Mouse (Mus musculus) 416B (cell line): ENCODE data around the gene Rtl8b.
"Not testable (repeated sequence)": the region's sequence is repeated elsewhere in the genome, so short reads cannot be mapped to it uniquely, and the experiment has no call there.

Source experiments
- DNase-seq: peaks from one replicate; pipeline ENCODE4 v3.0.0; 2011; ENCODE audit warnings: low read depth

The Rtl8b gene

GRCm38 (mm10) chrX:53670294-53670693, at the start of gene Rtl8b:
Rtl8b (minus strand) TSS chrX:53670408.
- no peak for DNase-seq

DNA sequence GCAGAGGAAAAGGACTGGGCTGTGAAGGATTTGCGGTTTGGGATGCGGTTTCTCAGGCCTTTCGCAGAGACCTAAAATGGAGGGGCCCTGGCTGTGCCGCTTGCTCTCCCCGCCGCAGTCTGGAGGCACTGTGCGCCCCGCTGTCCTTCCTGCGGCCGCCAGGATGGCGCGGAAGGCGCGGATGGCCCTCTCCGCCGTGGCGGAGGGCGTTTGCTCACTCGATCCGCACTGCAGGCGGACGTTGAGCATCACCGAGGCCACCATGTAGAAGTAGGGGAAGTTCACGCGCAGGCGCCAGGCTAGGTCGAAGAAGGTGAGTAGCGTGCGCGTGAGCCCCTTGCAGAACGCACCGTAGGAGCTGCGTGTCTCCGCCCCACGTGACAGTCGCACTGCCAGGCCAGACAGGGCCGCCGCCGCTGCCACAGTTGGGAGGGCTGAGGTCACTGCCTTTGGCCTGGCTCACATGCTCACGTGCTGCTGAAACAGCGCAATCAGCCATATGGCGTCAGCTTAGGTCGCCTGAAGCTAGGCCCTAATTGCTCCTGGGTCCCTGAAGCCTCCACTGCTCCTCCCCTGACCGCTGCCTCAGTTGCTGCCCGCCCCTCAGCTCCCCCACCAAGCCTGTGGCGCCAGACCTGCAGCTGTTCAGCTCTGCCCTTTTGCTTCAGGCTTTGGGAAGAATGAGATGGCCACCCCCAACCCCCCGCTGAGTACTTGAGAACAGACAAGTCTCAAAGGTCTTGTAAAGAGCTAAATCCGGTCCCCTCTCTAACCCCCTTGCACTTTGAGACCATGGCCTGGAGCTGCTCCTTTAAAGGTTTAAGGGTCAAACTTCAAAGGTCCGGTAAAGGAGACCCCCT, 46.3 kb upstream of the Rtl8b start:
- DNase-seq = no peak

GRCm38 (mm10) chrX:53715942-53716322, 45.7 kb upstream of the Rtl8b start:
- no peak for DNase-seq

GRCm38 (mm10) chrX:53702673-53703072, 32.5 kb upstream of the Rtl8b start:
- no peak for DNase-seq

DNA sequence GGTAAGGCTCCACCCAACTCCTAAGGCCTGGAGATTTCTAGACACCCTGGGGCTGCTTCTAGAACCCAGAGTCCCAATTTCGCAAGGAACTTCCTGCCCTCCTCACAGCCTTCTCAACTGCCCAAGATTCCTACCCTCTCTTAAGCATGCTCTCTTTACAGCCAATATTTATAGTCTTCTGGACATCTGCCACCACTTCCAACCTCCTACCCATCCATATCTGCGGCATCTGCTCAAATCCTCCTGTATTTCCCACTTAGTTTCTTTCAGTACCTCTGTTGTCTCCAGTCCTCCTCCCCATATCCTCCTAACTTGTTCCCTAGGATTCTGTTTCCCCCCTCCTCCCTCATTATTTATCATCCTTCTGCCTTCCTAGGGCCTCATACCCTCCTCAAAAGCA, 29.0 kb upstream of the Rtl8b start:
- DNase-seq = no peak

- no peak for DNase-seq
These were observed 24.0 kb upstream of the Rtl8b start for GRCm38 (mm10) chrX:53694008-53694777.

DNA sequence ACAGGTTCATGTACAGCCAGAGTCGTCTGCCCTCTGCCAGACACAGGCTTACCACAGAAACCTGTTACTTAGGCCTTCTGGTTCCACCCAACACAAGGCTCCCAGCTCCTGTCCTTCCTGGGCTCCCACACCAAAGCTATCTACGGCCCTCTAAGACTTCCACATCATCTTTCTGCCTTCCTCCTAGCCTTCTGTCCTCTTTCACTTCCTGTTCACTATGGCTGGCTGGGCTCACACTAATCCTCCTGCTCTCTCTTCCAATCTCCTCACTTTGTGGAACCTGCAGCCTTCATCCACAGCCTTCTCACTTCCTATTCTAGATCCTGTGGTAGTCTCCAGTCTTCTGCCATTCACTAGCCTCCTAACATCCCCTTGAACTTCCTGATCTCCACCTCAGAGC, 22.9 kb upstream of the Rtl8b start:
- no peak for DNase-seq

DNA sequence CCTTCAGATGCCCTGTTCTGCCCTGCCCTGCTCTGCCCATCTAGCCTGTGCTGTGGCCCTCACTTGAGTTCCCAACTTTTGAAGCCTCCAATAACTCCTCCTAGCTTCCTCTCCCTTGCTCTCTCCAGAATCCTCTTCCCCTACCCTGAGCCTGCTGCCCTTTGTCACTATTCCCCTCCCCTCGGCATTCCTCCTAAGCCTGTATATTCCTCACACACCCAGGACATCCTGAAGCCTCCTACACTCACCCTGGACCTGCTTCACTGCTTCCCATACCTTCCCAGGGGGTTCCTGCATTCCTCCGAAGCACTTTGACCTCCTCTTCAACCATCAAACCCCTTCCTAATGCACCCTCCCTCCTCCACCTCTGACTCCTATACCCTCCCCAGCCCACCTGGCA, 21.9 kb upstream of the Rtl8b start:
- no peak for DNase-seq

DNA sequence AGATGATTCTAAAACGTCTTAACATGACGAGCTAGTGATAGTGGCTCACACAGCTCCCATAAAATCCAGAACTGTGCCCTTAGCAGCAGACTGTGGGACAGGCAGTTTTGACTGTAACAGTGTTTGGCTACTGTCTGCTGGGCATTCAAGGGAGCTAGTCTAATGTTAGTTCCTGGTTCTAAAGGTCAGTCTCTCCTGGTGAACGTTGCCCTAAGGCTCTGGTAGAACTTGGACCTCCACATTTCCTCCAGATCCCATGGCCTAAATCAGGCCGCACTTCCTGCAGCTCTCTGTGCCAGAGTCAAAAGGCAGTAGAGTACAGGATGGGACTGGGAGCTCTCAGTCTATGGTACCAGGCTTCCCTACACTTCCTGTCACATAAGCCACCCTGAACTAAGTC, 14.5 kb upstream of the Rtl8b start:
- not testable (repeated sequence) for DNase-seq

DNA sequence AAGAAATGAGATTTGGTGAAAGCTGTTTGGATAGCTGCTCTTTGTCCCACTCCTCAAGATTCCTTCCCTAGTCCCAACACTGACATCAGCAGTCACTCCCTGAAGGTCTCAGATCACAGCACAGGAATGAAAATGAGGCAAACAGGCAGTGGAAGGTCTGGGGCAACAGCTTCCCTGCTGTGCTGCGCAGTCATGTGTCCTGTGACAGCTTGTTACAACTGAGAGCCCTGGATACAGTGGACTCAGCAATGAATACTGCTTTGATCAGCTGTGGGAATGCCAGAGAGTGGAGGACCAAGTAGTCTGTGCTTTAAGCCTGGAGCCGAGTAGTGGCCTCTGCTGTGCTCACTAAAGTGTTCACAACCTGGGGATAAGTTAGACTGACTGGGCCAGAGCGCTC, 12.4 kb upstream of the Rtl8b start:
- not testable (repeated sequence) for DNase-seq

GRCm38 (mm10) chrX:53676943-53677342, 6.7 kb upstream of the Rtl8b start:
- not testable (repeated sequence) for DNase-seq

DNA sequence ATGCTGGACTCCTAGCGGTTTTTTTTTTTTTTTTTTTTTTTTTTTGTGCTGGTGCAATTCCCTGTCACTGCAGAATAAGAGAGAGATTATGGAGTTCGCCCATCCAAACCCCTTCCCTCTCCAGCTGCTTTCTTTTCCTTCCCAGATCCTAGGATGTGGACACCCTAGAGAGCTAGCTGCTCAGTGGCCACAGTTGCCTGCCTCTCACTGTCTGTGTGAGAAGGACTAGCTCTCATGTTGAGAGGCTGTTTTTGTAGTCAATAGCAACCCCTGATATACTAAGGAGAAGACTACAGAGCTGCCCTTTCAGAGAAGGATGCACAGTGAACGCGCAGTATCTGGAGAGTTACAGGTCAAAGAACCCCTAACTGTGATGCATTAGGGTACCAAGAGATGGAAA, 488 bp upstream of the Rtl8b start:
- not testable (repeated sequence) for DNase-seq

DNA sequence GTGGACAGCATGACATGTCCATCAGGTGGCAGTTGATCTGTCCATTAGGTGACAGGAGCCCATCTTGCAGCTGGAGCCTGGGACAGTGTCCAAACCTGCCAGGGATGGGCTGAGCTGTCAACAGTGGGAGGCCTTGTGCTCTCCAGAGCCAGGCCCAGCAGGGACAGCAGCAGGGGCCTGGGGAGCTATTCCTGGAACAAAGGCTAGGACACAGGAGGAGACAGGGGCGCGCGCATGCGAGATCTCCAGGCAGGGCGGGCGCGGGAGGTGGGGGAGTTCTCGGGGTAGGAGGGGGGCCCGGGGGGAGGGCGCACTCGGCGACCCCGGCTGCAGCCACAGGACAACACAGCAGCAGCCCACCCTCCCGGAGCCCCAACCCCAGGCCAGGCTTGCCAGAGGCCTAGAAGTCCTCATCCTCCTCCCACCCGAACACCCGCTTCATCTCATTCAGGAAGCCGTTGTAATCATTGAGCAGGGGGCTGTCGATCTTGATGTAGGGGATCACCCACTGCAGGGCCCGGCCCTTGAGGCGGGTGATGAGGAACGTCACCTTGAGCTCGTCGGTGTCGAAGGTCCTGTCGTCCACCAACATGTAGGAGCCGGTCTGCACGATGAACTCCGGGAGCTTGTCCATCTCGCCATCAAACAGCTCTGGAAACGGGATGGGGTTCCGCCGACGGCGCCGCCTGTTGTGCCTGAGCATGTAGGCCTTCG, 494 bp downstream of the Rtl8b start:
- DNase-seq = not testable (repeated sequence)

DNA sequence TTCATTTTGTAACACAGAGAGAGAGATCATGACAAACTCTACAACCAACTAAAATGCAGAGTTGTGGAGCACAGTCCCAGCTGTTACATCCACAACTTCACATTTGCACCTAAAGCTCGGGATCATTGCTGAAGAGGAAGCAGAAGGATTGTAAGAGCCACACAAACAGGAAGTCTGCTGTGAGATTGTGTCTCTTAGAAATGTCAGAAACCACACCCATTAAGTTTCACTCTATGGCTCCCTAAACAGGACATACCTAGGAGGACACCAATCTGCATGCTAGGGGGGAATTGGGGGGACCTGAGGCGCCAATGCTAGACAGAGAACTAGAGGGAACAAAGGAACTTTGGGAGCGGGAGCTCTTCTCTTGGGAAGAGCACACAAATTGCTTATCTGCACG, 17.3 kb downstream of the Rtl8b start:
- DNase-seq = not testable (repeated sequence)

DNA sequence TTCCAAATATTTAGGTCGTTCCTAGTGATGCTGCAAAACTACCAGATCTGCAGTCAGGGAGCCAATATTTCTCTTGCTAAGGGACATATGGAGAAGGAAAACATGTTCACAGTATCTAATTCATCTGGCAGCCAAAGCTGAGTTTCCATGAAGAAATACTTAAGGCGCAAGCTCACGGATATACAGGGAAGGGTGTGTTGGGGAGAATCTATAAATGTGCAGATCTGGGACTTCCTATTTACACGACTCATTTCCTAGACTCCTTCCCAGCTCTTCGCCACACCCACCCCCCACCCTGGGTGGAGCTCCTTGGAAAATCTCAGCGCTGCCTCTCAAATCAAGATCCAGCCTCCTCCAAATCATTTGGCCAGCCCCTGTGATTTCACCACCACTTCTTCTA, 24.3 kb downstream of the Rtl8b start:
- DNase-seq = no peak

DNA sequence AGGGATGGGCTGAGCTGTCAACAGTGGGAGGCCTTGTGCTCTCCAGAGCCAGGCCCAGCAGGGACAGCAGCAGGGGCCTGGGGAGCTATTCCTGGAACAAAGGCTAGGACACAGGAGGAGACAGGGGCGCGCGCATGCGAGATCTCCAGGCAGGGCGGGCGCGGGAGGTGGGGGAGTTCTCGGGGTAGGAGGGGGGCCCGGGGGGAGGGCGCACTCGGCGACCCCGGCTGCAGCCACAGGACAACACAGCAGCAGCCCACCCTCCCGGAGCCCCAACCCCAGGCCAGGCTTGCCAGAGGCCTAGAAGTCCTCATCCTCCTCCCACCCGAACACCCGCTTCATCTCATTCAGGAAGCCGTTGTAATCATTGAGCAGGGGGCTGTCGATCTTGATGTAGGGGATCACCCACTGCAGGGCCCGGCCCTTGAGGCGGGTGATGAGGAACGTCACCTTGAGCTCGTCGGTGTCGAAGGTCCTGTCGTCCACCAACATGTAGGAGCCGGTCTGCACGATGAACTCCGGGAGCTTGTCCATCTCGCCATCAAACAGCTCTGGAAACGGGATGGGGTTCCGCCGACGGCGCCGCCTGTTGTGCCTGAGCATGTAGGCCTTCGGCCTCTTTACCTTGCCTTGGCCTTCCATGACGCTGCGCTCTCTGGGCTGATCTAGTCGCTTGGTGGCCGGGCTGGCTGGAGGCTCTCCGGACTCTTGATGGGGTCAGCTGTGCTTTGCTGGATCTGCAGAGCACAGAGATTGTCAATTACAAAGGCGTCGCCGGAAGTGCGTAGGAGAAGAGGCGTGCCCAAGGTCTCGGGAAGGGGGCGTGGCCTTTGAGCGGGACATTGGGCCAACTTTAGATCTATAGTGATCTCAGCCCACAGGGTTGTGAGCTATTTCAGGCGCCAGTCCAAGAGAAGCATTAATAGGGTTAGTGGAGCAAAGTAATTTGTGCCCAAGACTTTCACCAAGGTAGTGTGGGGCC, 26.9 kb downstream of the Rtl8b start, which contains the start of gene Rtl8a:
Gene Rtl8a (minus strand): TSS at position 703 of the 982 bp plus-strand sequence.
- not testable (repeated sequence) for DNase-seq

DNA sequence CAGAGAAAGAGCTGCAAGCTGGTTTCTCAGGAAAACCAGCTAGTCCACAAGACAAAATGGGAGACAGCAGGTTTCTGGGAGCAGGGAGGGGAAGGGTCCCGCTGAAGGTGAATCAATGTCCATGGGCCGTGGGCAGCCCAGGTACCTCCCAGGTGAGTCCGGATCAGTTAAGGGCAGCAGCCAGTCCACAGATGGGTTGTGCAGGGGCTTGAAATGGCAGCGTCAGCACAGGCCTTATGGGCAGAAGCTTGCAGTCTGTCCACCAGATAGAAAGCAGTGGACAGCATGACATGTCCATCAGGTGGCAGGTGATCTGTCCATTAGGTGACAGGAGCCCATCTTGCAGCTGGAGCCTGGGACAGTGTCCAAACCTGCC, 27.6 kb downstream of the Rtl8b start:
- DNase-seq = not testable (repeated sequence)

- DNase-seq = not testable (repeated sequence)
These were observed 32.1 kb downstream of the Rtl8b start for GRCm38 (mm10) chrX:53638107-53638506.
